Mouse (Mus musculus): ENCODE data around the gene Dnajb12. TPM values are rescaled to one million over a fixed set of nuclear protein-coding genes. Genes with fewer than 3 reads are reported as not detected.

Gene Dnajb12
- polyA plus RNA-seq, 1 experiment from 2014 or later, result 17.6 TPM

DNA sequence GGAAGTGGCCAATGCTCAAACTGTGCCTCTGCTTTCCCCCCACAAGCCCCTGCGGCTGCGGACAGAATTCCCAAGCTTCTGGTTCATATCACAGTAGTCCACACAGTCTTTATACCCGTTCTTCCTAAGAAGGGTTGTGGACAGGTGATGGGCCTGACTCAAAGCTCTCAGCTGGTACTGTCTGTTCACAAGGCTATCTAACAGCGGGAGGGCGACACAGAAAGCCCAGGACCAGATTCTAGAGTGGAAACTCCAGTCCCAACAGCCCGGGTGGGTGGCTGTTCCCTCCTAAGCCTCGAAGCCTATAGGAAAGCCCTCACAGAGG lies 41.1 kb downstream of the Dnajb12 start:
- H3K27ac ChIP-seq, result peak overlapping the region; percentile 95
- ATAC-seq (ENCODE audit: insufficient number of reproducible peaks, insufficient read depth, low FRiP score, low TSS enrichment, low read depth), result peak; percentile 33
- no peaks in the 10 kb centered on the region for H3K36me3 ChIP-seq
- peak overlapping the region; percentile 66 for H3K4me2 ChIP-seq
- no peaks in the 10 kb centered on the region for H3K27me3 ChIP-seq
- no peak overlapping the region; the same call in 1 of the 2 replicates for H3K9ac ChIP-seq (replicated peaks)
- peak overlapping the region; percentile 31 for H3K4me3 ChIP-seq (replicated peaks)
- WGBS, result 8% methylated on average over 7 of the region's 7 CpGs
- H3K9me3 ChIP-seq, result no peaks in the 10 kb centered on the region
- H3K4me1 ChIP-seq (replicated peaks), result peaks cover 55% of the 10 kb centered on the region

DNA sequence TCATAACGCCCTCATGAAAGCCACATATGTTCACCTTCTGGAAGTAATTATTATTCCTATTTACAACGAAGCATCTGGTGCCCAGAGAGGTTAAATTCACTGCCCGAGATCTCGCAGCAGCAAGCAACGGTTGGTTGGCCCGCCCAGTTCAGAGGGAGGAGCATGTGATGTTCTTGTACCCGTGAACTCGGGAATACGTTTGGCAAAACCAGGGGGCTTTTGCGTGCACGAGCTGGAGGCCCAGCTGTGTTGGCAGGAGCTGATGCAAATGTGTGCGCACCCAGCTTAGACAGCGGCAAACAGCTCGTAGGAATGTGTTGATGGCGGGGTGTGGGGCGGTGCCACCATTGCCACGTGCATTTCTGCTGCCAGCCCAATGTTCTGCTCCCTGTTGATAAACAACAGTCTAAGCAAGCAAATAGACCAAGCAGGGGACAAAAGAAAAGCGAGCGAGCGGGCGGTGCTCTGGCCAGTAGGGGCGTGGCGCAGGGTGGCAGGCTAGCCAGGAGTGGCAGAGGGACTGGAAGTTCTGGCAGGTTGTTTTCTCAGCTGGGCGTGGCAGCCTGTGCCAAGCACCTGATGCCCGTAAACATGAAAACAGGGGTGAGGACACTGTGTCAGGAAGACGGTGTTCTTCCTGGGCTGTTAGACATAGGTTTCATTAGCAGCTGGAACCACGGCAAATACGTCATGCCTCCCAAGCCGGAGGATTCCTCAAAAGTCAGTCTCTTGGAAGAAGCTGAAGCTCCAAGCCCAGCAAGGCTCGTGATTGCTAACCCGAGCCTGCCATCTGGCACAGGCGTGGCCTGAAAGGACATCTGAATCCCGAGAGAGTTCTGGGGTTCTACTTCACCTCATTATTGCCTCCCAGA lies 41.7 kb downstream of the Dnajb12 start:
- Histone ChIP-seq H3K4me1 (replicated peaks) (peaks cover 49% of the 10 kb centered on the region), H3K36me3 (no peaks in the 10 kb centered on the region), H3K4me3 (replicated peaks) (peak overlapping the region; percentile 31), H3K27me3 (no peaks in the 10 kb centered on the region), H3K4me2 (peak overlapping the region; percentile 66), H3K9ac (replicated peaks) (0 out of 2 replicates have a peak overlapping the region, but pooled peaks have one; percentile 5), H3K27ac (peak overlapping the region; percentile 95), H3K9me3 (no peaks in the 10 kb centered on the region)
- ATAC-seq (ENCODE audit: insufficient number of reproducible peaks, insufficient read depth, low FRiP score, low TSS enrichment, low read depth), result peak; percentile 41
- WGBS, result 3% methylated on average over 33 of the region's 33 CpGs

DNA sequence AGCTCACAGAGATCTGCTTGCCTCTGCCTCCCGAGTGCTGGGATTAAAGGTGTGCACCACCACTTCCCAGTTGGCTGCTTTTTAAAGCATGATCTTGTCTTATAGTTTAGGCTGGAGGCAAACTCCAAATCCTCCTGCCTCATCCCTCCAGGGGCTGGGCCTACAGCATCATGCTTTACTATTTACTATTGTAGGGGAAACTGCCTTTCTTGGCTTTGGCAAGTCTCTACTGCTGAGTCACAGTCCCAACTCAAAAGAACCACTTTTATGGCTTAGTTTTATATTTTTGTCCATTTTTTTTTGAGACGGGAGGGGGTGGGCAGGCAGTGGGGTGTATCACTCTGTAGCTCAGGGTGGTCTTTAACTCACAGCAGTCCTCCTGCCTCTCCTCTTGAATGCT lies 44.1 kb downstream of the Dnajb12 start:
- WGBS, result 84% methylated on average over 2 of the region's 2 CpGs
- no peaks in the 10 kb centered on the region for H3K9me3 ChIP-seq
- H3K36me3 ChIP-seq, result no peaks in the 10 kb centered on the region
- no peak overlapping the region for H3K27ac ChIP-seq
- H3K27me3 ChIP-seq, result no peaks in the 10 kb centered on the region
- no peak overlapping the region for H3K4me3 ChIP-seq (replicated peaks)
- H3K4me1 ChIP-seq (replicated peaks), result peaks cover 37% of the 10 kb centered on the region
- H3K4me2 ChIP-seq, result no peak overlapping the region
- no peak for ATAC-seq (ENCODE audit: insufficient number of reproducible peaks, insufficient read depth, low FRiP score, low TSS enrichment, low read depth)
- no peak overlapping the region for H3K9ac ChIP-seq (replicated peaks)

DNA sequence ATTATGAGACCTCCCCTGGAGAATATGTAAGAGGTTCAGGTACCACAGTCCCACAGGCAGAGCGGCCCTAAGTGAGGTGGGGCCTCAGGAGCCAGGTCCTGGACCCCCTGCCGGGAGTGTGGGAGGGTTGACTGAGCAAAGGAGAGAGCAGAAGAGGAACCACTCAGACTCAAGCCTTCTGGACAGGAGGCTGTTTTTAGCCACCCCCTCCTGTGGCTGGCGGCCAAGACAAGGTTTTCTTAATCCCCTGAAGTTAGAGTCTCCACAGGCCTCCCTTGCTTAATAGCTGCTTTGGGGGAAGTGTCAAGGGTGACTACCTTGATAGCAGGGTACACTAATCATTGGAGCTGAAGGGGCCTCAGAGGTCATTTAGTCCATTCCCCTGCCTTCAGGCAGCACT lies 44.9 kb downstream of the Dnajb12 start:
- no peaks in the 10 kb centered on the region for H3K9me3 ChIP-seq
- 29% methylated on average over 3 of the region's 3 CpGs for WGBS
- no peak overlapping the region for H3K9ac ChIP-seq (replicated peaks)
- peaks cover 34% of the 10 kb centered on the region for H3K4me1 ChIP-seq (replicated peaks)
- H3K27me3 ChIP-seq, result no peaks in the 10 kb centered on the region
- no peak overlapping the region for H3K4me2 ChIP-seq
- 0 out of 2 replicates have a peak overlapping the region, but pooled peaks have one; percentile 8 for H3K27ac ChIP-seq
- H3K36me3 ChIP-seq, result no peaks in the 10 kb centered on the region
- H3K4me3 ChIP-seq (replicated peaks), result no peak overlapping the region
- ATAC-seq (ENCODE audit: insufficient number of reproducible peaks, insufficient read depth, low FRiP score, low TSS enrichment, low read depth), result no peak

DNA sequence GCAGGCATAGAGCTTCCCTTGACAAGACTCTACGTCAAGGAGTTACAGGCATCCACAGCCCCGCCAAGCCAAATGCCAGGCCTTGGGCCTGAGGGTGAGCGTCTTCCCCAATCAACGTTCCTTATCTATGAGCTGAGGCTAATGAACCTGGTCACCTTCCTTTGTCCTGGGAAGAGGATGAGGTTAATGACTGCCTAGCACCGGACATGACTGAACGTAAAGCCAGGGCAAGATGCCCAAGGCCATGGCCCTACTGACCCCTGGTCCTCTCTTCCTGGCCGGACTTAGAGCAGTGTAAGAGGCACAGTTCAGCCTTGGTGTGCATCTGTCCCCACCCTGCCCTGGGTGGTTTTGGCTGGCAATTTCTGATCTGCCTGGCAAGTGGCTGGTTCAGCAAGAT lies 49.8 kb downstream of the Dnajb12 start:
- no peaks in the 10 kb centered on the region for H3K27me3 ChIP-seq
- no peak overlapping the region for H3K4me3 ChIP-seq (replicated peaks)
- H3K4me2 ChIP-seq, result no peak overlapping the region
- H3K27ac ChIP-seq, result no peak overlapping the region
- no peak for ATAC-seq (ENCODE audit: insufficient number of reproducible peaks, insufficient read depth, low FRiP score, low TSS enrichment, low read depth)
- H3K36me3 ChIP-seq, result no peaks in the 10 kb centered on the region
- peaks cover 13% of the 10 kb centered on the region for H3K4me1 ChIP-seq (replicated peaks)
- 91% methylated on average over 7 of the region's 7 CpGs for WGBS
- H3K9me3 ChIP-seq, result no peaks in the 10 kb centered on the region
- H3K9ac ChIP-seq (replicated peaks), result no peak overlapping the region

DNA sequence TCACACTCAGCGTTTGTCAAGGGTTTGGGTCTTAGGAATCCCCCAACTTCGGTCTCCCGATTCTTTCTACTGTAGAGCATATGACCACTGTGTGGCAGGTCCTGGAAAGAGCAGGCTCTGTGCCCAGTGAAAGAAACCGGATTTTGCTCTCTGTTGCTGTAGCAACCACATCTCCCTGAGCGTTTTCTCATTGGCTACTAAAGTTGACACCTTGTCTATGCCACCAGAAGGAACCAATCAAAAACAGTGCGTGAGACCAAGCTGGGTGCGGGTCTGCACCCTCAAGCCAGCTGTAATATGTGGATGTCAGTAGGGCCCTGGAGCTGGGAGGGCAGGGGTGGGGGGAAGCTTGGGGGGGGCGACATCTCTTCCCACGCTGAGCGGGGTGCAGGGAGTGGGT lies 51.6 kb downstream of the Dnajb12 start:
- Histone ChIP-seq H3K4me2 (peak overlapping the region; percentile 42), H3K9ac (replicated peaks) (no peak overlapping the region; the same call in 1 of the 2 replicates), H3K4me3 (replicated peaks) (no peak overlapping the region), H3K4me1 (replicated peaks) (peaks cover 12% of the 10 kb centered on the region), H3K9me3 (no peaks in the 10 kb centered on the region), H3K27ac (peak overlapping the region; percentile 78), H3K36me3 (no peaks in the 10 kb centered on the region), H3K27me3 (no peaks in the 10 kb centered on the region)
- WGBS, result 24% methylated on average over 10 of the region's 10 CpGs
- peak; percentile 84 for ATAC-seq (ENCODE audit: insufficient number of reproducible peaks, insufficient read depth, low FRiP score, low TSS enrichment, low read depth)

DNA sequence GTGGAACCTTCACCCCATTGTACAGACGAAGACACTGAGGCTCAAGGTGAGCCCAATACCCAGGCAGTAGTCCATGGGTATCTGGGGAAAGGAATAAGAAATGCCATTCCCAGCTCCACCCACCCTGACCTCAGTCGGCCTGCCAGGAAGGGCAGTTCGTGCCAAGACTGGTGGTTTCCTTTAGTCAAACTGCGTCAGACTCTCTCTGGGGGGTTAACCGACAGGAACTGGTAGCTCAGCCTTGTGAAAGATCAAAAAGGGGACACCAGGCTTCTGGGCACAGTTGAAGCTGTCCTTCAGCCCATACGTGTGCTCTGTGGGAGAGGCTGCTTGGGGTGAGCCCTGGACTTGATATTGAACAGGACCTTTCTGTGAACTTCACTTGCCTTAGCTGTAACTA lies 53.2 kb downstream of the Dnajb12 start:
- H3K4me3 ChIP-seq (replicated peaks), result no peak overlapping the region
- ATAC-seq (ENCODE audit: insufficient number of reproducible peaks, insufficient read depth, low FRiP score, low TSS enrichment, low read depth), result no peak

DNA sequence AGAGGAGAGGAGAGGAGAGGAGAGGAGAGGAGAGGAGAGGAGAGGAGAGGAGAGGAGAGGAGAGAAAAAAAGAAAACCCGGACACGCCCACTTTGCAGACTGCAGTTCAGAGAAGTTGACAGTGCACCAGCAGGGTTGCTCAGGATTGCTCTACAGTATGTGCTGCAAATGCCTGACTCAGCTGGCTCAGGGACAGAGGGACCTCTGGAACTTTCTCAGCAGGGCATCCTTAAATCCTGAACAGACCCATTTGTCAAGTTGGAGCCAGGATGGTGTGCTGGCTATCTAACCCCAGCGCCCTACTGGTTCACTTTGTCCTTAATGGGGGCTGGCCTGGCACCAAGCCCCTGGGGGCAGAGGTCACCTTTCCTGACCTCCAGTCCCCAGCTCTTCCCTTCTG lies 54.7 kb downstream of the Dnajb12 start:
- Histone ChIP-seq H3K4me1 (replicated peaks) (peaks cover 16% of the 10 kb centered on the region), H3K9ac (replicated peaks) (no peak overlapping the region), H3K4me2 (no peak overlapping the region), H3K9me3 (no peaks in the 10 kb centered on the region), H3K4me3 (replicated peaks) (no peak overlapping the region), H3K27me3 (no peaks in the 10 kb centered on the region), H3K36me3 (no peaks in the 10 kb centered on the region), H3K27ac (no peak overlapping the region)
- ATAC-seq (ENCODE audit: insufficient number of reproducible peaks, insufficient read depth, low FRiP score, low TSS enrichment, low read depth), result no peak
- WGBS, result 33% methylated on average over 3 of the region's 3 CpGs

More for the DNA sequence above, 53.2 kb downstream of the Dnajb12 start:
- H3K9ac ChIP-seq (replicated peaks), result no peak overlapping the region
- no peak overlapping the region for H3K27ac ChIP-seq
- H3K4me2 ChIP-seq, result no peak overlapping the region
- no peaks in the 10 kb centered on the region for H3K27me3 ChIP-seq
- H3K9me3 ChIP-seq, result no peaks in the 10 kb centered on the region
- WGBS, result 83% methylated on average over 6 of the region's 6 CpGs
- H3K36me3 ChIP-seq, result no peaks in the 10 kb centered on the region
- peaks cover 16% of the 10 kb centered on the region for H3K4me1 ChIP-seq (replicated peaks)

DNA sequence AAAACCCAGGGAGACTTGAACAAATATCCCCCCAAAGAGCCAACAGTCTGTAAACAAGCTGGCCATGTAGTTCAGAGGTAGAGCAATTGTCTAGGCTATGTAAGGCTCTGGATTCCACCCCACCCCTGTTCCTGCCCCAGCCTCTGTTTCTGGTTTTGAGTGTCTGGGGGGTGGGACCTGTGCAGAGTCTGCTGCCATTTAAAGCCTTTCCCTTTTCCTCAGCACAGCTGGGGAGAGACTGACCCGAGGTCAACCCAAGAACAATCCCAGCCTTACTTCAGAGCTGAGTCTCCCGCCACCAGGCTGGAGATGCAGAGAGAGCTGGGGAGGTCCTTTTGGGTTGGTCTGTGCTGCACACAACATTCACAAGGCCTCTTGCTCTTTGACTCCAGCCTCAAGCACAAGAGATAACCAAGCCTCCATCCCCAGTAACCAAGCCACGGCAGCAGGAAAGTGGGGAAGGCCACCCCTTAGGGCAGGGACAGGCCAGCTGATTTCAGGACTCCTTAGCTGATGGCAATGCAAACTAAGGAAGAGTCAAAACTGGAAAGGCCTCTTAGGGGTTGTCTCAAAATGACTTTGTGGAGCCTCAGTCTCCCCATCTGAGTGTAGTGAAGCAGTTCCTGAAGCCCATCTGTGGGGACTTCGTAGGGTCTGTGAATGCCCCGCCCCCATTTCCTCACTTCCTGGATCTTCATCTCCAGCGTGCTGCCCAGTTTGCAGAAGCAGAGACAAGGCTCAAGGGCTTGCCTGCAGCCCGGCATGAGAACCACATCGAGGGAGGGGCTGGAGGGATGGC lies 56.9 kb downstream of the Dnajb12 start:
- no peak overlapping the region for H3K4me2 ChIP-seq
- peaks cover 9% of the 10 kb centered on the region for H3K4me1 ChIP-seq (replicated peaks)
- no peak for ATAC-seq (ENCODE audit: insufficient number of reproducible peaks, insufficient read depth, low FRiP score, low TSS enrichment, low read depth)
- H3K4me3 ChIP-seq (replicated peaks), result no peak overlapping the region
- H3K9me3 ChIP-seq, result 0 out of 2 replicates have a peak, but pooled peaks cover 2% of the 10 kb centered on the region
- H3K9ac ChIP-seq (replicated peaks), result no peak overlapping the region
- WGBS, result 53% methylated on average over 8 of the region's 8 CpGs
- no peaks in the 10 kb centered on the region for H3K27me3 ChIP-seq
- H3K27ac ChIP-seq, result peak overlapping the region; percentile 69
- H3K36me3 ChIP-seq, result no peaks in the 10 kb centered on the region

DNA sequence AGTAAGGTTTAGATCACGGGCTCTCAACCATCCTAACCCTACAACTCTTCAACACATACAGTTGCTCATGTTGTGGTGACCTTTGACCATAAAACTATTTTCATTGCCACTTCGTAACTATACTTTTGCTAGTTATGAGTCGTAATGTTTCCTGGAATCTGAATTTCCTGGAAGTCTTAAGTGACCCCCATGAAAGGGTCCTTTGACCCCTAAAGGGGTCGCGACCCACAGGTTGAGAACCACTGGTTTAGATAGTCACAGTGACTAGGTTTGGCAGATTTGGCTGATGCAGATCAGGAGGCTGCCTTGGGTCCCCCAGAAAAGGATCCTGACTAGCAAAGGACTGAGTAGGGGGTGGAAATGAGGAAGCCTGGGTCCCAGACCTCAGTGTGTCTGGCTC lies 59.3 kb downstream of the Dnajb12 start:
- WGBS, result 83% methylated on average over 5 of the region's 5 CpGs
- peaks cover 25% of the 10 kb centered on the region for H3K4me1 ChIP-seq (replicated peaks)
- H3K27ac ChIP-seq, result no peak overlapping the region
- no peak for ATAC-seq (ENCODE audit: insufficient number of reproducible peaks, insufficient read depth, low FRiP score, low TSS enrichment, low read depth)
- H3K4me2 ChIP-seq, result no peak overlapping the region
- H3K36me3 ChIP-seq, result no peaks in the 10 kb centered on the region
- H3K9me3 ChIP-seq, result 0 out of 2 replicates have a peak, but pooled peaks cover 2% of the 10 kb centered on the region
- no peak overlapping the region for H3K4me3 ChIP-seq (replicated peaks)
- H3K9ac ChIP-seq (replicated peaks), result no peak overlapping the region
- H3K27me3 ChIP-seq, result no peaks in the 10 kb centered on the region

DNA sequence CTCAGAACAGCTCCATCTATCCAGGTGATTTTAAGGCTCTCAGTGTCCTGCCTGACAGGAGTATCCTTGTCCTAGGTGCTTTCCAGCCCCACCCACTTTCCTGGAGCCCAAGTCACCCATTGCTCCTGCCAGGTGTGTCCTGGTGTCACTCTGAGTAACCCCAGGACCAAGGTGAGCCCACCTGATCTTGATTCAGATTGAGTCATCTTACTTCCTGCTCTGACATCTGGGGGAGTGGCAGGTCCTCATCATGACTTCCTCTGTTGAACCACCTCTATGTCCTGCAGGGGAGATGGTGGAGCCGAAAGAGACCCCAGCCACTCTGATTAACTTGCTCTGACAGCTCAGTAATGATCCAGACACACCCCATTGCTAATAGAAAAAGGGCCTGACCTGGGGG lies 59.7 kb downstream of the Dnajb12 start:
- no peak for ATAC-seq (ENCODE audit: insufficient number of reproducible peaks, insufficient read depth, low FRiP score, low TSS enrichment, low read depth)
- no peak overlapping the region for H3K4me3 ChIP-seq (replicated peaks)
- WGBS, result 63% methylated on average over 1 of the region's 1 CpGs

More for the DNA sequence above, 59.7 kb downstream of the Dnajb12 start:
- Histone ChIP-seq H3K9me3 (0 out of 2 replicates have a peak, but pooled peaks cover 2% of the 10 kb centered on the region), H3K36me3 (no peaks in the 10 kb centered on the region), H3K9ac (replicated peaks) (no peak overlapping the region), H3K27ac (no peak overlapping the region), H3K27me3 (no peaks in the 10 kb centered on the region), H3K4me2 (no peak overlapping the region), H3K4me1 (replicated peaks) (peaks cover 28% of the 10 kb centered on the region)

All from limb, embryonic 12.5 days (tissue).